Mouse (Mus musculus): ENCODE data around the gene Stoml2.

- TF ChIP-seq CTCF (IDR thresholded peaks at IDR 0.05) = no peak
- no peak for TF ChIP-seq EP300 (IDR thresholded peaks at IDR 0.05)
Measured at GRCm38 (mm10) chr4:43038567-43039495, 7.3 kb upstream of the Stoml2 start.

All from lung, postnatal 0 days (tissue).